Mouse (Mus musculus): ENCODE results near the gene Cdc14a. TPM values are rescaled to one million over a fixed set of nuclear protein-coding genes. Genes with fewer than 3 reads are reported as not detected.
A peak's percentile ranks its signal among the peaks of the same experiment; 100 is the strongest.

Cdc14a gene
- polyA plus RNA-seq, 1 experiment from 2014 or later: 15.3 TPM

- DNase-seq (ENCODE audit: low spot score) (no peak), ATAC-seq (replicated peaks; ENCODE audit: insufficient number of reproducible peaks, low FRiP score, low TSS enrichment, low read depth) (no peak)
- 90% methylated on average over 7 of the region's 7 CpGs for WGBS
- Histone ChIP-seq H3K9me3 (replicated peaks; ENCODE audit: control insufficient read depth, low read length) (no peaks in the 10 kb centered on the region), H3K4me3 (ENCODE audit: low read depth, low read length) (no peak overlapping the region), H3K9ac (replicated peaks; ENCODE audit: low read length) (no peak overlapping the region), H3K4me1 (ENCODE audit: control insufficient read depth, insufficient read depth, low read length) (no peaks in the 10 kb centered on the region), H3K27me3 (ENCODE audit: control insufficient read depth, insufficient read depth, low read length) (no peaks in the 10 kb centered on the region), H3K36me3 (replicated peaks; ENCODE audit: control insufficient read depth, insufficient read depth, low read depth, low read length) (no peaks in the 10 kb centered on the region; the same call in 1 of the 2 replicates), H3K27ac (replicated peaks; ENCODE audit: low read depth, low read length) (no peak overlapping the region), H3K4me2 (ENCODE audit: low read depth, low read length) (no peak overlapping the region)
Observed at GRCm38 (mm10) chr3:116384319-116384718, 39.5 kb downstream of the Cdc14a start.

GRCm38 (mm10) chr3:116380319-116380718 is 43.5 kb downstream of the Cdc14a start:
- no peak overlapping the region for H3K4me2 ChIP-seq (ENCODE audit: low read depth, low read length)
- no peak overlapping the region for H3K9ac ChIP-seq (replicated peaks; ENCODE audit: low read length)
- no peak overlapping the region for H3K27ac ChIP-seq (replicated peaks; ENCODE audit: low read depth, low read length)
- H3K36me3 ChIP-seq (replicated peaks; ENCODE audit: control insufficient read depth, insufficient read depth, low read depth, low read length): no peaks in the 10 kb centered on the region
- no peaks in the 10 kb centered on the region for H3K9me3 ChIP-seq (replicated peaks; ENCODE audit: control insufficient read depth, low read length)
- WGBS: 65% methylated on average over 9 of the region's 9 CpGs
- no peaks in the 10 kb centered on the region for H3K27me3 ChIP-seq (ENCODE audit: control insufficient read depth, insufficient read depth, low read length)
- no peak overlapping the region for H3K4me3 ChIP-seq (ENCODE audit: low read depth, low read length)
- DNase-seq (ENCODE audit: low spot score) (no peak), ATAC-seq (replicated peaks; ENCODE audit: insufficient number of reproducible peaks, low FRiP score, low TSS enrichment, low read depth) (no peak)
- no peaks in the 10 kb centered on the region for H3K4me1 ChIP-seq (ENCODE audit: control insufficient read depth, insufficient read depth, low read length)

- H3K36me3 ChIP-seq (replicated peaks; ENCODE audit: control insufficient read depth, insufficient read depth, low read depth, low read length): no peaks in the 10 kb centered on the region
- no peak overlapping the region for H3K4me3 ChIP-seq (ENCODE audit: low read depth, low read length)
- H3K27me3 ChIP-seq (ENCODE audit: control insufficient read depth, insufficient read depth, low read length): no peaks in the 10 kb centered on the region
- no peaks in the 10 kb centered on the region for H3K9me3 ChIP-seq (replicated peaks; ENCODE audit: control insufficient read depth, low read length)
- no peak for DNase-seq (ENCODE audit: low spot score)
- no peak overlapping the region for H3K4me2 ChIP-seq (ENCODE audit: low read depth, low read length)
- 89% methylated on average over 2 of the region's 2 CpGs for WGBS
- no peak overlapping the region for H3K9ac ChIP-seq (replicated peaks; ENCODE audit: low read length)
- no peak for ATAC-seq (replicated peaks; ENCODE audit: insufficient number of reproducible peaks, low FRiP score, low TSS enrichment, low read depth)
- no peak overlapping the region for H3K27ac ChIP-seq (replicated peaks; ENCODE audit: low read depth, low read length)
- H3K4me1 ChIP-seq (ENCODE audit: control insufficient read depth, insufficient read depth, low read length): no peaks in the 10 kb centered on the region
Observed at GRCm38 (mm10) chr3:116375442-116375841, 48.4 kb downstream of the Cdc14a start.

- Histone ChIP-seq H3K36me3 (replicated peaks; ENCODE audit: control insufficient read depth, insufficient read depth, low read depth, low read length) (no peaks in the 10 kb centered on the region), H3K4me3 (ENCODE audit: low read depth, low read length) (no peak overlapping the region), H3K9ac (replicated peaks; ENCODE audit: low read length) (no peak overlapping the region), H3K4me2 (ENCODE audit: low read depth, low read length) (no peak overlapping the region), H3K27me3 (ENCODE audit: control insufficient read depth, insufficient read depth, low read length) (no peaks in the 10 kb centered on the region), H3K9me3 (replicated peaks; ENCODE audit: control insufficient read depth, low read length) (no peaks in the 10 kb centered on the region), H3K4me1 (ENCODE audit: control insufficient read depth, insufficient read depth, low read length) (no peaks in the 10 kb centered on the region), H3K27ac (replicated peaks; ENCODE audit: low read depth, low read length) (no peak overlapping the region)
- DNase-seq (ENCODE audit: low spot score) (no peak), ATAC-seq (replicated peaks; ENCODE audit: insufficient number of reproducible peaks, low FRiP score, low TSS enrichment, low read depth) (no peak)
- WGBS: 48% methylated on average over 5 of the region's 5 CpGs
Observed at GRCm38 (mm10) chr3:116374486-116374885, 49.3 kb downstream of the Cdc14a start.

- H3K4me1 ChIP-seq (ENCODE audit: control insufficient read depth, insufficient read depth, low read length): no peaks in the 10 kb centered on the region
- DNase-seq (ENCODE audit: low spot score): no peak
- no peak overlapping the region for H3K9ac ChIP-seq (replicated peaks; ENCODE audit: low read length)
- 84% methylated on average over 6 of the region's 6 CpGs for WGBS
- no peaks in the 10 kb centered on the region for H3K36me3 ChIP-seq (replicated peaks; ENCODE audit: control insufficient read depth, insufficient read depth, low read depth, low read length)
- no peak overlapping the region for H3K4me2 ChIP-seq (ENCODE audit: low read depth, low read length)
- H3K4me3 ChIP-seq (ENCODE audit: low read depth, low read length): no peak overlapping the region
- H3K27ac ChIP-seq (replicated peaks; ENCODE audit: low read depth, low read length): no peak overlapping the region
- no peaks in the 10 kb centered on the region for H3K27me3 ChIP-seq (ENCODE audit: control insufficient read depth, insufficient read depth, low read length)
- no peak for ATAC-seq (replicated peaks; ENCODE audit: insufficient number of reproducible peaks, low FRiP score, low TSS enrichment, low read depth)
- no peaks in the 10 kb centered on the region for H3K9me3 ChIP-seq (replicated peaks; ENCODE audit: control insufficient read depth, low read length)
Observed at GRCm38 (mm10) chr3:116373196-116373595, 50.6 kb downstream of the Cdc14a start.

- DNase-seq (ENCODE audit: low spot score): peak; percentile 57
- ATAC-seq (replicated peaks; ENCODE audit: insufficient number of reproducible peaks, low FRiP score, low TSS enrichment, low read depth): no peak; the same call in 1 of the 2 replicates
Observed at GRCm38 (mm10) chr3:116368868-116369437, 54.9 kb downstream of the Cdc14a start.

GRCm38 (mm10) chr3:116366125-116366524 is 57.7 kb downstream of the Cdc14a start:
- no peaks in the 10 kb centered on the region for H3K9me3 ChIP-seq (replicated peaks; ENCODE audit: control insufficient read depth, low read length)
- 90% methylated on average over 2 of the region's 2 CpGs for WGBS
- H3K4me3 ChIP-seq (ENCODE audit: low read depth, low read length): no peak overlapping the region
- H3K36me3 ChIP-seq (replicated peaks; ENCODE audit: control insufficient read depth, insufficient read depth, low read depth, low read length): no peaks in the 10 kb centered on the region; the same call in 1 of the 2 replicates
- H3K9ac ChIP-seq (replicated peaks; ENCODE audit: low read length): no peak overlapping the region
- no peak overlapping the region for H3K4me2 ChIP-seq (ENCODE audit: low read depth, low read length)
- DNase-seq (ENCODE audit: low spot score): no peak
- no peak for ATAC-seq (replicated peaks; ENCODE audit: insufficient number of reproducible peaks, low FRiP score, low TSS enrichment, low read depth)
- H3K4me1 ChIP-seq (ENCODE audit: control insufficient read depth, insufficient read depth, low read length): no peaks in the 10 kb centered on the region
- no peak overlapping the region for H3K27ac ChIP-seq (replicated peaks; ENCODE audit: low read depth, low read length)
- no peaks in the 10 kb centered on the region for H3K27me3 ChIP-seq (ENCODE audit: control insufficient read depth, insufficient read depth, low read length)

More at GRCm38 (mm10) chr3:116368868-116369437, 54.9 kb downstream of the Cdc14a start:
- WGBS: 17% methylated on average over 4 of the region's 4 CpGs
- no peaks in the 10 kb centered on the region; the same call in 1 of the 2 replicates for H3K36me3 ChIP-seq (replicated peaks; ENCODE audit: control insufficient read depth, insufficient read depth, low read depth, low read length)
- H3K4me2 ChIP-seq (ENCODE audit: low read depth, low read length): no peak overlapping the region
- no peaks in the 10 kb centered on the region for H3K9me3 ChIP-seq (replicated peaks; ENCODE audit: control insufficient read depth, low read length)
- no peak overlapping the region for H3K27ac ChIP-seq (replicated peaks; ENCODE audit: low read depth, low read length)
- no peak overlapping the region for H3K4me3 ChIP-seq (ENCODE audit: low read depth, low read length)
- no peaks in the 10 kb centered on the region for H3K4me1 ChIP-seq (ENCODE audit: control insufficient read depth, insufficient read depth, low read length)
- no peak overlapping the region for H3K9ac ChIP-seq (replicated peaks; ENCODE audit: low read length)
- H3K27me3 ChIP-seq (ENCODE audit: control insufficient read depth, insufficient read depth, low read length): no peaks in the 10 kb centered on the region

GRCm38 (mm10) chr3:116361906-116362305 is 61.9 kb downstream of the Cdc14a start:
- WGBS: 84% methylated on average over 7 of the region's 7 CpGs
- H3K4me1 ChIP-seq (ENCODE audit: control insufficient read depth, insufficient read depth, low read length): no peaks in the 10 kb centered on the region
- no peak for DNase-seq (ENCODE audit: low spot score)
- no peaks in the 10 kb centered on the region; the same call in 1 of the 2 replicates for H3K36me3 ChIP-seq (replicated peaks; ENCODE audit: control insufficient read depth, insufficient read depth, low read depth, low read length)
- no peak for ATAC-seq (replicated peaks; ENCODE audit: insufficient number of reproducible peaks, low FRiP score, low TSS enrichment, low read depth)
- no peak overlapping the region for H3K4me2 ChIP-seq (ENCODE audit: low read depth, low read length)
- no peak overlapping the region for H3K4me3 ChIP-seq (ENCODE audit: low read depth, low read length)
- H3K9me3 ChIP-seq (replicated peaks; ENCODE audit: control insufficient read depth, low read length): no peaks in the 10 kb centered on the region
- no peak overlapping the region for H3K9ac ChIP-seq (replicated peaks; ENCODE audit: low read length)
- no peaks in the 10 kb centered on the region for H3K27me3 ChIP-seq (ENCODE audit: control insufficient read depth, insufficient read depth, low read length)
- no peak overlapping the region for H3K27ac ChIP-seq (replicated peaks; ENCODE audit: low read depth, low read length)
